Mouse (Mus musculus) cerebellum, adult 18-20 months (tissue): Measurements from ENCODE around the gene Rap2b.

ENCODE experiments used
- DNase-seq, 2 experiments: peaks; one replicate each; pipeline ENCODE4 v3.0.0; 2021

Gene Rap2b

GRCm38 (mm10) chr3:61391564-61391963, 30.1 kb downstream of the Rap2b start:
- DNase-seq, result no peak

GRCm38 (mm10) chr3:61392881-61393280, 31.4 kb downstream of the Rap2b start:
- DNase-seq, result no peak

GRCm38 (mm10) chr3:61393520-61393919, 32.1 kb downstream of the Rap2b start:
- DNase-seq, result no peak

GRCm38 (mm10) chr3:61395382-61395781, 33.9 kb downstream of the Rap2b start:
- DNase-seq, result no peak

- no peak for DNase-seq
Measured at GRCm38 (mm10) chr3:61396728-61397127, 35.3 kb downstream of the Rap2b start.

GRCm38 (mm10) chr3:61400823-61401387, 39.5 kb downstream of the Rap2b start:
- no peak for DNase-seq

GRCm38 (mm10) chr3:61406921-61407320, 45.5 kb downstream of the Rap2b start:
- no peak for DNase-seq

GRCm38 (mm10) chr3:61409683-61410082, 48.2 kb downstream of the Rap2b start:
- DNase-seq, result no peak

- no peak for DNase-seq
Measured at GRCm38 (mm10) chr3:61415883-61416282, 54.4 kb downstream of the Rap2b start.
